Mouse (Mus musculus) stomach, postnatal 0 days (tissue): ENCODE results near the gene 9930104L06Rik.
A peak's percentile ranks its signal among the peaks of the same experiment; 100 is the strongest.

ENCODE experiments used
- CTCF ChIP-seq: IDR thresholded peaks from 2 replicates; pipeline ENCODE4 v1.5.1; 2016; ENCODE audit warnings: antibody characterized with exemption, low read depth, mild to moderate bottlenecking, moderate library complexity
- EP300 ChIP-seq: optimal IDR thresholded peaks from 2 replicates; pipeline ENCODE3; 2016; ENCODE audit warnings: antibody characterized with exemption

DNA sequence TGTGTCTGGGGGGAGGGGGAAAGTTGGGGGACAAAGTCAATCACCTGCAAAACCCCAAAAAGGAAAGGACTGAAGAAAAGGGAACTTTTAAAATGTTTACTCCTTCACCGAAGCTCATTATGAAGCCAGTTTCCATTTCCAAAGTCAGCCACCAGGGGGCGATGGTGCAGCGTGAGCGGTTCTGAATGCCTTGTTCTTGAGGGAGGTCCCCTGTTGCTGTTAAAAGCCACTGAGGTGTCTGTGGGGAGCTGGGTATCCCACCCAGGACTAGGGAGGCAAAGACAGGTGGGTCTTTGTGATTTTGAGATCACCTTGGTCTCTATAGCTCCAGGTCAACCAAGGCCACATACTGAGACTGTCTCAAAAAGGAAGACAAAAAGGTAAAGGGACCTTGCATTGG is 6.2 kb downstream of the 9930104L06Rik start:
- TF ChIP-seq CTCF (peak; percentile 96), EP300 (no peak)
